8 mouse cellular contexts compared by ENCODE assay signal in genomic region chr7:132859042-132859958, GRCm38 (mm10). TPM values are rescaled to one million over a fixed set of nuclear protein-coding genes. Genes with fewer than 3 reads are reported as not detected.
DNase-seq lines count a peak whose midpoint lies in the region; ATAC-seq lines count a peak whose summit lies in the region.

Gene Abraxas2 (plus strand): TSS chr7:132859225.

- H3K4me1 ChIP-seq in hindbrain, embryonic 16.5 days (ENCODE audit: control insufficient read depth, insufficient read depth, low read depth, low read length), result peaks cover 17% of the 10 kb centered on the region

- H3K27me3 ChIP-seq in hindbrain, embryonic 16.5 days (replicated peaks; ENCODE audit: control insufficient read depth, insufficient read depth, low read length), result no peaks in the 10 kb centered on the region

- H3K9me3 ChIP-seq in hindbrain, embryonic 16.5 days (ENCODE audit: control insufficient read depth, low read length), result no peaks in the 10 kb centered on the region

- peak; percentile 96 for ATAC-seq in hindbrain, embryonic 16.5 days

- DNase-seq in WW6 (ENCODE audit: low read depth, low spot score), result peak; percentile 77
- DNase-seq in cerebellum, postnatal 4 days (ENCODE audit: low spot score in 2 of 2), result peak; percentile 76 to 83
- DNase-seq in gastrocnemius, adult 18-20 months (ENCODE audit: low spot score), result peak; percentile 91
- peak; percentile 95 for DNase-seq in left cerebral cortex, adult 18-20 months (ENCODE audit: low spot score in 2 of 2)
- DNase-seq in right cerebral cortex, adult 18-20 months, result peak; percentile 94
- peak; percentile 49 for DNase-seq in urinary bladder, postnatal 10 days (ENCODE audit: low spot score)

- peak within 1 kb of the TSS; percentile 73 for H3K9ac ChIP-seq in hindbrain, embryonic 16.5 days (ENCODE audit: low read depth, low read length)

- H3K27ac ChIP-seq in hindbrain, embryonic 16.5 days (ENCODE audit: low read depth, low read length), result peak within 1 kb of the TSS; percentile 64
- peak within 1 kb of the TSS; percentile 83 for H3K27ac ChIP-seq in macrophage

- H3K4me2 ChIP-seq in hindbrain, embryonic 16.5 days (ENCODE audit: low read length), result peak within 1 kb of the TSS; percentile 66

- WGBS in hindbrain, embryonic 16.5 days, result under 1% methylated on average over 50 of the region's 53 CpGs
- WGBS in macrophage (ENCODE audit: missing documents), result under 1% methylated on average over 53 of the region's 53 CpGs

- peaks cover 46% of the 10 kb centered on the region for H3K79me2 ChIP-seq in macrophage (ENCODE audit: inconsistent target)

- H3K4me3 ChIP-seq in hindbrain, embryonic 16.5 days (ENCODE audit: low read length), result peak within 1 kb of the TSS; percentile 54
- peak within 1 kb of the TSS; percentile 74 for H3K4me3 ChIP-seq in macrophage (ENCODE audit: inconsistent target)

- no peaks in the 10 kb centered on the region for H3K36me3 ChIP-seq in hindbrain, embryonic 16.5 days (ENCODE audit: control insufficient read depth, insufficient read depth, low read length)
- H3K36me3 ChIP-seq in macrophage (ENCODE audit: inconsistent target), result no peaks in the 10 kb centered on the region

RNA-seq across cellular contexts. Expression of gene Abraxas2, which starts in this region (rescaled TPM):
- 10 to 100 TPM; 25.4 to 25.9 TPM for total RNA-seq in gastrocnemius, adult 18-20 months (2021)
- 34.0 and 35.7 TPM in 2 replicates for polyA plus RNA-seq in hindbrain, embryonic 16.5 days (2015; fragmentation: Nextera tagmentation; extraction: Ambion mirVana)
- total RNA-seq in left cerebral cortex, adult 18-20 months (2021), result 10 to 100 TPM; 29.9 to 30.1 TPM
- 100 to 1,000 TPM in 6 of 26 experiments, 10 to 100 TPM in 20; 38.2 to 126 (median 79.0) TPM for total RNA-seq in macrophage (2018; cell fraction: chromatin; rRNA removed)
- 10 to 100 TPM; 38.1 to 64.3 (median 54.7) TPM for total RNA-seq in macrophage (2018; cell fraction: cytosol; rRNA removed)
- 100 to 1,000 TPM in 1 of 26 experiments, 10 to 100 TPM in 25; 31.4 to 113 (median 66.4) TPM for total RNA-seq in macrophage (2018; cell fraction: nucleus; rRNA removed)
- polyA plus RNA-seq in macrophage (2018), result 45.4 to 73.6 TPM (median 47.0 TPM) in 3 replicates

Comparison
In these comparisons a context has a peak if more than half of its experiments do, and no peak if none do; other contexts are left out.
1. Peak in every context shown above with its lines: DNase-seq, ATAC-seq, H3K4me3 ChIP-seq and H3K27ac ChIP-seq.